Mouse (Mus musculus) frontal cortex, adult 2 months (tissue): ENCODE results near the gene Mif. TPM values are rescaled to one million over a fixed set of nuclear protein-coding genes. Genes with fewer than 3 reads are reported as not detected.

Experiments
- DNase-seq, 2 experiments: peaks; one replicate each; pipeline ENCODE4 v3.0.0; 2022; ENCODE audit warnings: low spot score in 1 of 2; ENCODE audit errors: extremely low spot score in 1 of 2
- polyA plus RNA-seq: library from polyadenylated mRNA; depleted of rRNA; stranded (reverse); fragments of >200 nt; gene quantifications from 2 replicates; pipeline ENCODE4 v1.2.3, GENCODE M21; 2012

Mif gene
- polyA plus RNA-seq, 1 experiment, result 1,072 TPM

DNA sequence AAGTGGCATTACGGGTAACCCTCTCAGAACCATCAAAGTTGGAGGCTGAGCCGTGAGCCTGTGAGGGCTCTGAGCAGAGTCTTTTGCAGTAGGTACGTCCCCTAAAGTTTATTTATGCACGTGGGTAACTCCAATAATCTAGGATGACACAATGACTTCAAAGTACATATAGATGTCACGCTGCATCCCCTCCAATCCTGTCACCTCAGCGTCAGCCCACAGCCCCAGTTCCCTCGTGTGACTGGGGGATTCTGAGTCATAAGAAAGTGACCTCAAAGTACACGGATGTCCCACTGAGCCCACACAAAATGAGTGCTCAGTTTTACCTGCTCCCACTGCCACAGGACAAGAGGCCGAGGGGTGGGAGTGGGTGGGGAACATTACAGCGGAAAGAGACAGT is 20.9 kb downstream of the Mif start:
- no peak for DNase-seq

DNA sequence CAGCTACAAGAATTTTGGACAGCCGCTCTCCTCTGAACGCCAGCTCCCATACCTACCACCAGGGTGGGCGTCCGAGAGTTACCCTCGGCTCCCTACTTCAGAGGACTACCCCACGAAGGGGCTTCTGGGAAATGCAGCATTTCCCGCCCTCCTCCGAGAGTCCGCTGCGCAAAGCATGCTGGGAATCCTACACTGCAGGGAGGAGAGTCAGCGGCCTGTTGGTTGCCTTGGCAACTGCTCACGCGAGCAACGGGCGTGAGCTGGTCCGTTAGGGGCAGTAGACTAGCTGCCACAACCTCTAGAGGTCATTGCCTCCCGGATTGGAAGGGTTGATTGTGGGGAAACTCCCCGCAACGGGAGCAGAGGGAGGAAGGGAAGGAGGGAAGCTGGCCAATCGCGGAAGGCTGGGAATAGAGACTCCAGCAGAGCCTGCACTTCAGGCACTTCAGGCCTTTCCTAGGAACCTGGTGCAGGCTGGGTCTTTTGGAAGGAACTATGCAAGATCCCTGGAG is 22.7 kb downstream of the Mif start, which contains the start of gene Gstt2:
Gstt2 (minus strand) TSS at position 177 of the 512 bp plus-strand sequence.
- DNase-seq, result peak; percentile 85 to 95

DNA sequence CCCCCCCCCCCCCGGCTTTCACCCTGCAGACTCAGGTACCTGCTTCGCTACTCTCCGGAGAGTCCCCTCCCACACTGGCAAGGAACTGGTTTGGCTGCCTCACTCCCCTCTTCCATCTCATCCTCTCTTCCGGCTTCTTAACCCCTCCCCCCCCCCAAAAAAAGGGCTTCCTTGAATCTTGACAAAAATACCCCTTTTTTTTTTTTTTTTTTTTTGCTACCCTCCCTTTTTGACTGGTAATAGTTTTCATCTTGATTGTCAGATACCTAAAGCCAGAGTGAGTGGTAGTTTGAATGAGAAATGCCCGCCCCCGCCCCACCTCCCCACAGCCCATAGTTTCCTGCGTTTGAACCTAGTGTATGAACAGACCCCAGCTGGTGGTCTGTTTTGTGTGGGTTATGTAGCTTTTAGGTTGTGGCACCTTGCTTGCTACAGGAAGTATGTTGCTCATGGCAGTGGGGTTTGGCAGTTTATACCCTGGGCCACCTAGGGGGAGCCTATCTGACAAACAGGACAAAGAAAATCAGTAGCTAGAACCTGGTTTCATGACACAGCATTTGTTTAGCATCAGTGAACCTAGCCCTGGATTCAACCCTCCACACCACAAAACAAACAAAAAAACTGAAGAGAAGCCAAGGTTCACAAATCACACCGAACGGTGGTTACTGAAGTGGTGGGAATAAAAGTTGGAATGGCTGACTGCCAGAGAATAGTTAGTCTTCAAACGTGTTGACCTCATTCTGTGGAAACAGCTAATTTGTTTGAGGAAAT is 24.1 kb downstream of the Mif start:
- DNase-seq, result no peak

DNA sequence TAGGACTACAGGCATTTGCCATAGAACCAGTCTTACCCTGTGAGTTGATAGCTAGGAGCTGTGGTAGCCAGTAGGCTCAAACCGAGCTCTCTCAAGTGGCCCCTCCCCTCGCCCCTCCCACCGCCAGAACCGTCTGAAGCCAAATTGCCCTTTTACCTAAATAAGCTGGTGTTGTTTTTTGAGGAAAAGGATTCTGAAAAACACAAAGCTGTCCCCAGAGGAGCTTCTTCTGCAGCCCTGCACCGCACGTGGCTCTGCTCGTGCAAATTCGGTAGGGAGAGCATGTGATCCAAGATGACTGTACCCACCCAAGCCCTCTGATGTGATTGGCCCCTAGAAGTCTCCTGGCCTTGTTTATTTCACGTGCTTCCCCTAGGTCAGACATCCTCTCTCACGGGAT is 24.7 kb downstream of the Mif start:
- DNase-seq, result no peak

DNA sequence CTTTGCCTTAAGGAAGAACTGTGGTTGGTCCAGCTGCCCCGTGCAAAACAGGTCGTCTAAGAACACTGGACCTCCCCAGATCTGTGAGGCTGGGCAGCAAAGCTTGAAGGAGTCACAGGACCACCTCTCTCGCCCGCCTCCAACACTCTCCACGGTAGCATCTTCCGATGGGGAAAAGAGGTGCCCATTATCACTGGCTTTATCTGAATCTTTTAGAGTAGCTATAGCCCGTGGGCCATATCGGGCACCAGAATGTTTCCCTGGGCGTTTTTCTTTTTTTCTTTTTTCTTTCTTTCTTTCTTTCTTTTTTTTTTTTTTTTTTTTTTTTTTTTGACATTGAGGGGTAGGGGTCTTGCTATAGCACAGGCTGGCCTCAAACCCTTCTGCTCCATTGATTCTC is 25.3 kb downstream of the Mif start:
- no peak for DNase-seq

DNA sequence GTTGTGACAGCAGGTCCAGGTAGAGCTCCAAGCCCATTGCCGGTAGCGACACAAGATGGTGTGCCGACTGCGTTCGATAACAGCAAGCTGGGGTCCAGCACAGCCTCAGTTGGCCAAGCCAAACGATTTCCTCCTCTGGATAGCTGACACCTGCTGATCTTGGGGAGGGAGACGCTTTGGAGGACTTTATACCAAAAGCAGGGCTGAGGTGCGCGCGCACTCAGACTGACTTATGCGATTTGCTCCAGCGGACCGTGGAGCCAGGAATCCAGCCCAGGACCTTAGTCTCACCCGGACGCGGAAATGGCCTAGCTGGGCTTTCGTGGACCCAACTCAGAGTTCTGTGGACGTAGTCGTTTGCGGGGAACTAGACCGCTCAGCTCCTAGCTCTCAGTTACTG is 25.8 kb downstream of the Mif start:
- DNase-seq, result no peak

DNA sequence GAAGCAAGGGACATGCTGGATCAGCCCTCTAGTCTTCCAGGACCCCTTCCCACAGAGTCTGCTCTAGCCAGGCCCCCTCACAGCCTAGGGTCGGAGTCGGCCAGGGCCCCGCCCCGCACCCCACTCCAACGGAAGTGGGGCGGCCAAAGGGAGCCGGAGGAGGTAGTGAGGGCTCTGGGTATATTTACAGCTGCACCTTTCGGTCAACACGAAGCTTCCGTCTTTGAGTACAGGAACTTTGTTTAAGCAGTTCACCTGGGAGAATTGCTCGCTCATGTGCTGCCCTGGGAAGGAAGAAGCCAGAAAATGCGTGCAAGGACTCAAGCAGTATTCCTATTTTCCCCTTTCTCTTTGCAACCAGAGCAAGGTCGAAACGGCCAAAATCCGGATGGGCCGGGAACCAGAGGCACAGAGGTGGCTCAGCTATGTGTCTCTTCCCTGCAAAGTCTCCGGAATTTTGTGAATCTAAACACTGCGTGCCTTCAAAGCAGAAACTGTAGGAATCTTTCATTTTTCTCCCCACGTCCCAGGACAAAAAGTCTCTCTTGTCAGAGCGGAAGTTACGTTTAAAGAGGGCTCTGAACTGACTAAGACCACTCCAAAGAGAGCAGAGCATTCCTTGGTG is 26.5 kb downstream of the Mif start:
- no peak for DNase-seq

DNA sequence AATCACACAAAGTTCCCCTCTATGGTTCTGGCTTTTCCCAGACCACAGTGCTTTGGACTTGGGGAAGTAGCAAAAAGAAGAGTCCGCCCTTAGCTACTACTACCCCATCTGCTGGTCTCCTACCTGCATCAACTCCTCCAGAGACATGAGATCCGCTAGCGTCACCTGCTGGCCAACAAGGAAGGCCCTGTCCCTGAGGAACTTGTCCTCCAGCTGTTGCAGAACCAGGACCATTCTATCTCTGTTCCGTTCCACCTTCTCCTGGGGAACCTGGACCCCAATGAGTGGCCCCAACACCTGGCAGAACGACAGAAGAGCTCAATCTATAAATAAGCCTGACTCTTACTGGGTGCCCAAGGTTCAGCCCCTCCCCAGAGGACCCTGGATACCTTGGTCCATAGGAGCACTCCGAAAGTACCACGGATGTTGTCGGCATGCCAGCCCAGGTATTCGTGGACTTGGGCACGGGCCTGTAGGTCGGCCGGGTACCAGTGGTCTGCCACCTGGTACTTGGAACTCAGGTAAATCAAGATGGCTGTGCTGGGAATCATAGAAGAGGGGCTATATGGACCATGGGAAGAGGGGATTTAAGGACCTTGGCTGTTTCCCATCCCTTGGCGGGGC is 27.7 kb downstream of the Mif start:
- peak in 1 of 2 experiments; percentile 75 for DNase-seq

DNA sequence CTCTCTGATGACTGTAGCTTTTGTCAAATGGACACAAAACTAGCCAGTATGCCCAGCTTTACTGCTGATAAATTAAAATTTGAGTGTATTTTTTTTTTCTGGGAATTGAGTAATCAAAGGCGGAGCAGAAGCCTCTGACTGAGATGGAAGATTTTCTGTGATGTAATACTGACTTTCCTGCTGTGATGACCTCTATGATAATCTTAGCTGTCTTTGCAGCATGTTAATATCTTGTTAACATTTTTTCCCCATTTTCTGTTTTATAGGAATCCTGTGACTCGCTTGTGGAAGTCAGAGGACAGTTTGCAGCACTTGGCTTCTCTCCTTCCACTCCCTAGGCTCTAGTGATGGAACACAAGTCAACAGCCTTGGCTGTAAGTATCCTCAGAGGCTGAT is 29.8 kb downstream of the Mif start:
- DNase-seq, result no peak

DNA sequence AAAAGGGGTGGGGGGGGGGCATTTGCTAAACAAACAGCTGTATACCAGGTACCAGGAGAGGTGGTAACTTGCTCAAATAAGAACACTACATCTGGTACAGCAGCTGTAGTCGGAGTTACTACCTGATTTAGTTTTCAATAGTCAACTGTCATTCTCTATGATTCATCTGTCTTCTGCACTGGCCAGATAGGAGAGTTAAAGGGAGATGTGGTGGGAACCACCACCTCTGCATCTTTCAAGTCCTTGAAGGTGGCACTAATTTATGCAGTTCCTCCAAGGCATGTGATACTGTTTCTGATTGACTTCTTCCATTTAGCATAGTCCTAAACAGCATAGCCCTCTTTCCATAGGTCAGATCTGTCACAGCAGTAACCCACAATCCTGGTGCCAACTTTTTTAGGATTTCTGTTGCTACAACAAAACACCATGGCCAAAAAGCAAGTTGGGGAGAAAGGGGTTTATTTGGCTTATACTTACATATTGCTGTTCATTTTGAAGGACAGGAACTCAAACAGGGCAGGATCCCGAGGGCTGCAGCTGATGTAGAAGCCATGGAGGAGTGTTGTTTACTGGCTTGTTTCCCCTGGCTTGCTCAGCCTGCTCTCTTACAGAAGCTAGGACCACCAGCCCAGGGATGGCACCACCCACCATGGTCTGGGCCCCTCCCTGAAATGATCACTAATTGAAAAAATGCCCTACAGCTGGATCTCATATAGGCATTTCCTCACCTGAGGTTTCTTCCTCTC is 30.3 kb downstream of the Mif start:
- DNase-seq, result no peak

DNA sequence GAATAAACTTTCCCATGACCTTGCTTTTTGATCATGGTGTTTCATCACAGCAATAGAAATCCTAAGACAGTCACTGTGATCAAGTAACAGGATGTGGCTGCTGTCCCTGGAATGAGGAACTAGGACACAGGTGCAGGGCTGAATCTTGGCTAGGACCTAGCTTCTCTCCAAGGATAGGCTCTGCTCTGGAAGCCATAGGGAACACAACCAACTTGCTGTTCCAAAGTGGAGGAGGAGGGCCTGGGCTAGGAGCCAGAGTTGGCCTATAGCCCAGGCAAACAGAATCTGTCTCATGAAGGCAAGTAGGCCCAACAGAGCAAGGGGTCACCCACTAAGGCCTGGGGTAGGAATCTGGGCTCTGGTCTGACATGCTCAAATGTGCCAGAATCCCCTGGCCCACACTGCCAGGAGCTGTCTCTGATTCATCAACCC is 31.5 kb downstream of the Mif start:
- peak in 1 of 2 experiments; percentile 35 for DNase-seq

DNA sequence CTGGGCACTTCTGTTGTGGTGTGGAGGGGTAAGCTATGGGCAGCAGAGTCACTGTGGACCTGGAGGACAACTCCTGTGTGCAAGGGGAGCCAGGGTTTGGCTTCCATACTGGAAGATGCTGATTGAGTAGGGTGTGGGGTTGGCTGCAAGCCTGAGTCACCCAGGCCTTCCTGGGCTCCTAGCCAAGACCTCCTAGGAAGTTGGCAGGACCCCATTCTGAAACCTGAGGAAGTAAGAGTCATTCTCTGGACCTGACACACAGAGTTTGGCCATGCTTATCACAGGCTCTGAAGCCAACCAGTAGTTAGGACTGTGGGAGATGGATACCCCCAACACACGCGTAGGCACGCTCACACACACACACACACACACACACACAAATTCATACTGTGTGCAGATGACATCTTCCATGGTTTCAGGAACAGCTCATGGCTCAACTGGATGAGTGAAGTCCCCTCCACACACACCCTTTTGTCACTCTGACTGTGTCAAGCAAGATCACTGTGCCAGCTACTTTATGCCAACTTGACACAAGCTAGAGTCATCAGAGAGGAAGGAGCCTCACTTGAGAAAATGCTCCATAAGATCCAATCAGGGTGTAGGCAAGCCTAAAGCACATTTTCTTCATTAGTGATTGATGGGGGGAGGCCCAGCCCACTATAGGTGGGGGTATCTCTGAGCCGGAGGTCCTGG is 32.2 kb downstream of the Mif start:
- no peak for DNase-seq

DNA sequence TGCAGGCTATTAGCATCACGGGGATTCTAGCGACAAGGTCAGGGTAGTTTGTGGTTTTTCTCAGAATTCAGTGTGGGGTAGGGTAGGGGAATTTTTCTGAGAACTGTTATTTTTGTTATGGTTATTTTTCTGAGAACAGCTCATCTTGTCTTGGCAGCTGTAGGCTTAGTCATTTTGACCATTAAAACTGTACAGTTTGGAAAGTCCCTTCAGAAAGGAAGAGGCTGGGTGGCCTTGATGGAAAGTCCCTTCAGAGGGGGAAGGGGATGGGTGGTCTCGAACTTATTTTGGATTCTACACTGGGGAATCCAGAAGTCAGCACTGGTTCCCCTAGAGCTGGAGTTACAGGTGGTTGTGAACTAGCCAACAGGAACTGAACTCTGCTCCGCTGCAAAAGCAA is 35.5 kb downstream of the Mif start:
- no peak for DNase-seq

DNA sequence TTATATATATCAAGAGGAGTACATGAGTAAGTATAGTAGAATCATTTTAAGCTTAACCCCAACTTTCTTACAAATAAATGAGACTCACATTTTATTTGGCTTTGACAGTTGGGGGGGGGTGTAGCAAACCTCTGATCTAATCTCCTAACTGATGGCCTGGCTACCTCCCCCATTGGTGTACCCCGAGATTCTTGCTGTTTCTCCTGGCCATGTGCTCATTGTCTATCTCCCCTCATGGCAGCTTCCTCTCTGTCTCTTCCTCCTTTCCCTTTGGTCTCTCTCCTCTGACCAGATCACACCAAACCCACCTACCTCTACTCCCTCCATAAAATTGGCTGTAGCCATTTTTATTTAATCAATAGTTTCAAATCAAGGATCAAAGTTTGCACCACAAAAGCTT is 36.3 kb downstream of the Mif start:
- no peak for DNase-seq

DNA sequence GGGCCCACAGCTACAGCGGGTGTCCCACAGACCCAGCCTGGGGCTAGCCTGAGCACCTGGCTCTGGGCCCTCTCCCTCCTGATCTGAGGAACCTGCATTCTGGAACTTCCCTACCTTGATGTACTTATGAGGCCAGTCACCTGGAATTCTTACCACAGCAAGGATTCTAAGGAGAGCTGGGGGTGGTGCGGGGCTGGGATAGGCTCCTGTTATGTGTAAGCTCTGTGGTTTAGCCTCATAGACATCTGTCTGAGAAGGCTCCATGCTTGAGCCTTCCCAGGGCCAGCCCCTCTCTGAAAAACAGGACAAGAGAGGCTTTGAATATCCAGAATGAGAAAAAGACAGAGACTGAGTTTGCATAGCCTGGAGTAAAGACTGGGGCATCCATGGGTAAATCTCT is 37.6 kb downstream of the Mif start, which contains the start of gene Gstt4:
Gstt4 (minus strand) TSS at position 101 of the 400 bp plus-strand sequence.
- DNase-seq, result no peak

DNA sequence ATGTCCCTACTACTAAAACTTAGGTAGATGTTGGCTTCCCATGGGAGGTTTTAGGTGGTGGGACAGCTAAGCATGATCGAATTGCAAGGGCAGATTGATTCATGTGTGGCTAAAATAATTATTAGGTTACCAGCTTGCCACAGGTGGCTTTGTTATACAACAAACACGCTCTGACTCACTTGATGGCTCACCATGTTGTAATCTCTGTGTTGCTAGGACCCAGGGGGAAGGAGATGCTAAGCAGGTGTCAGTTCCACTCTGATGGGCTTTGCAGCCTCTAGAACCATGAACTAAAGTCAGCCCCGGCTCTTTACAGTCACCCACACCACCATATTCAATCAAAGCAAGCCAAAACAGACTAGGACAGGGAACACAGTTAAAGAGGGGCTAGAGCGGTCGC is 40.2 kb downstream of the Mif start:
- no peak for DNase-seq

DNA sequence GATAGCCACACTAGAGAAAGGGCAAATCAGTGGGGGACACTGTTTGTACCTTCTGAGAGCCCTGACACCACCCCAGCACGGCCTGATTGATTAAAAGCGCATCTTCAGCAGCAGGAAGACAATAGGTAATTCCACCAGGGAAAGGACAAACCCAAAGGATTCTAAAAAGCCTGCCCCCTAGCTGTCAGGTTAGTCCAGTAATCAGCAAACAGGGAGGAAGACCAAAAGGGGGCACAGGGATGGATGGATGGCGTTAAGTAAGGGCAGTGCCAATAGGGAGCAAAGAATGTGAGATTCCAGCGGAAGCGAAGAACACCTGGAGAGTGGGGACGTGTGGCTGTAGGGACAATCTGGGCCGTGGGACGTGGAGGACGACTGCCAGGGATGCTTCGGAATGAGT is 41.4 kb downstream of the Mif start:
- DNase-seq, result no peak
